Mouse (Mus musculus): ENCODE data around the gene Crym.

DNA sequence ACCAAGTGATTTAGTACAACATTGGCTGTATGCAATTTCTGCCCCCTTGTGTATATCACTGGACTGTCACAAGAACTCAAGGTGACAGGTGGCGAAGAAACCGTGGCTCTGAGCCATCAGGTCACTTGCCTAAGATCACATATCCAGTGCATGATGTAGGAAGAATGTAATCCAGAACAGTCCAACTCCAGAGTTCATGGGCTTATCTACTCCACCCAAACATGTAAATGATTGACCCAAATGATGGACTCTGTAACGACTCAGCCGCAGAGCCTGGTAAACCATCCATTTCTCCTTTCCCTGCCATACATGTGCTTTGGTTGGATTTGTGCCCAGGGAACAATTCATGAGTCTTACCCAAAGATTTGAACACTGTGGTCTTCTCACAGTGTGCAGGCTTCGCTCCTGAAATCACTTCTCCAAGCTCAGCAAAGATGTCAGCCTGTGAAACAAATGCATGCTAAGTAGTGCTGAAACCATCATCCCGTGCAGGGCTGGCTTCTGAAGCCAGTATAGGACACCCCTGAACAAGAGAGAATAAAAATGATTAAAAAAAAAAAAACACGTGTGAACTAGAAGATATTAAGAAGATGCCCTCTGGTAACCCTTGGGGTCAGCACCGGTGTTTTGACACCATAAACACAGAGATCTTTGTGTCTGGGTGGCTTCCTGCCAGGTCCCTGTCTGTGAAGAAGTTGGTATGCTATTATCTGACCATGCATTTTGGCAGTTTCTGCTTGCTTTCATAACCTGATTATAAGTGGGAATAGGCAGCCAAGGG, 12.4 kb downstream of the Crym start:
- TF ChIP-seq CTCF (IDR thresholded peaks at IDR 0.05) (no peak), EP300 (IDR thresholded peaks at IDR 0.05) (no peak)
